Mouse (Mus musculus) bone marrow macrophage, adult 2 months (primary cell): ENCODE measurements around the gene Prm1. TPM values are rescaled to one million over a fixed set of nuclear protein-coding genes. Genes with fewer than 3 reads are reported as not detected.

Source experiments
- H3K27ac ChIP-seq: 2 replicates; pipeline ENCODE4 v1.5.1; 2012; ENCODE audit warnings: low read depth, low read length; ENCODE audit not compliant: insufficient read depth
- H3K4me1 ChIP-seq: 2 replicates; pipeline ENCODE4 v1.6.1; 2012; ENCODE audit warnings: low read length; ENCODE audit not compliant: control insufficient read depth, insufficient read depth
- H3K4me3 ChIP-seq: 2 replicates; pipeline ENCODE4 v1.5.1; 2012; ENCODE audit warnings: mild to moderate bottlenecking, low read length, moderate library complexity; ENCODE audit not compliant: insufficient read depth
- CTCF ChIP-seq: IDR thresholded peaks from 2 replicates; pipeline ENCODE4 v1.5.1; 2012; ENCODE audit warnings: low read depth, mild to moderate bottlenecking, low read length, moderate library complexity
- POLR2A ChIP-seq: IDR thresholded peaks from 2 replicates; pipeline ENCODE4 v1.6.1; 2012; ENCODE audit warnings: mild to moderate bottlenecking, low read depth, low read length, borderline replicate concordance
- polyA plus RNA-seq: library from polyadenylated mRNA; stranded (reverse); fragments of >200 nt; gene quantifications from 2 replicates; pipeline ENCODE4 v1.2.4, GENCODE M21; 2012; ENCODE audit not compliant: missing spikeins, insufficient read depth, insufficient read length

Gene Prm1
- polyA plus RNA-seq, 1 experiment: not detected

- no peak overlapping the region for H3K27ac ChIP-seq
- H3K4me3 ChIP-seq: no peak overlapping the region
- H3K4me1 ChIP-seq: no peaks in the 10 kb centered on the region
- no peak for TF ChIP-seq CTCF
- no peak for TF ChIP-seq POLR2A
Observed at GRCm38 (mm10) chr16:10773543-10773942, 32.1 kb downstream of the Prm1 start.

GRCm38 (mm10) chr16:10771769-10772510 lies 33.7 kb downstream of the Prm1 start:
- Histone ChIP-seq H3K4me3 (no peak overlapping the region), H3K27ac (no peak overlapping the region), H3K4me1 (no peaks in the 10 kb centered on the region)
- TF ChIP-seq POLR2A (no peak), CTCF (no peak)

GRCm38 (mm10) chr16:10770531-10771325 lies 34.9 kb downstream of the Prm1 start:
- Histone ChIP-seq H3K4me1 (no peaks in the 10 kb centered on the region), H3K27ac (no peak overlapping the region), H3K4me3 (no peak overlapping the region)
- TF ChIP-seq POLR2A: no peak
- TF ChIP-seq CTCF: no peak

GRCm38 (mm10) chr16:10769661-10770060 lies 36.0 kb downstream of the Prm1 start:
- no peak overlapping the region for H3K27ac ChIP-seq

GRCm38 (mm10) chr16:10768821-10769220 lies 36.8 kb downstream of the Prm1 start:
- Histone ChIP-seq H3K4me3 (no peak overlapping the region), H3K27ac (no peak overlapping the region), H3K4me1 (peaks cover 5% of the 10 kb centered on the region)
- TF ChIP-seq POLR2A: no peak
- no peak for TF ChIP-seq CTCF

More at GRCm38 (mm10) chr16:10769661-10770060, 36.0 kb downstream of the Prm1 start:
- H3K4me1 ChIP-seq: peaks cover 4% of the 10 kb centered on the region
- H3K4me3 ChIP-seq: no peak overlapping the region
- TF ChIP-seq CTCF: no peak
- TF ChIP-seq POLR2A: no peak

- TF ChIP-seq POLR2A (no peak), CTCF (peak; percentile 21; the same call in 1 of the 2 replicates)
- no peak overlapping the region for H3K4me3 ChIP-seq
- no peak overlapping the region for H3K27ac ChIP-seq
- H3K4me1 ChIP-seq: peaks cover 5% of the 10 kb centered on the region
Observed at GRCm38 (mm10) chr16:10767158-10767557, 38.5 kb downstream of the Prm1 start.

GRCm38 (mm10) chr16:10764323-10764722 lies 41.3 kb downstream of the Prm1 start:
- Histone ChIP-seq H3K4me1 (peaks cover 15% of the 10 kb centered on the region), H3K4me3 (no peak overlapping the region), H3K27ac (no peak overlapping the region)
- TF ChIP-seq POLR2A: no peak
- no peak for TF ChIP-seq CTCF

- H3K4me3 ChIP-seq: no peak overlapping the region
- no peak for TF ChIP-seq POLR2A
- TF ChIP-seq CTCF: no peak
- peaks cover 21% of the 10 kb centered on the region for H3K4me1 ChIP-seq
- H3K27ac ChIP-seq: no peak overlapping the region
Observed at GRCm38 (mm10) chr16:10763540-10764264, 41.9 kb downstream of the Prm1 start.

GRCm38 (mm10) chr16:10762569-10763180 lies 43.0 kb downstream of the Prm1 start:
- H3K4me3 ChIP-seq: no peak overlapping the region
- TF ChIP-seq CTCF: no peak
- no peak for TF ChIP-seq POLR2A
- H3K4me1 ChIP-seq: peaks cover 30% of the 10 kb centered on the region
- no peak overlapping the region for H3K27ac ChIP-seq
